Mouse (Mus musculus) embryonic facial prominence, embryonic 13.5 days (tissue): Measurements from ENCODE around the gene Bcas3. TPM values are rescaled to one million over a fixed set of nuclear protein-coding genes. Genes with fewer than 3 reads are reported as not detected.

Experiments used
- ATAC-seq: fragments of 200-750 bp; cut with Nextera tagmentation; 2 replicates; pipeline ENCODE4 v1.8.0; 2017; ENCODE audit warnings: low read depth; ENCODE audit not compliant: insufficient number of reproducible peaks, insufficient read depth, low FRiP score, low TSS enrichment
- H3K27ac ChIP-seq: fragments of 300-500 bp; sonication (generic); 2 replicates; pipeline ENCODE4 v1.5.1; 2015; ENCODE audit warnings: moderate library complexity, mild to moderate bottlenecking, inconsistent platforms
- H3K27me3 ChIP-seq: fragments of 300-500 bp; sonication (generic); 2 replicates; pipeline ENCODE4 v1.6.1; 2015; ENCODE audit warnings: mild to moderate bottlenecking, inconsistent platforms
- H3K36me3 ChIP-seq: fragments of 300-500 bp; sonication (generic); 2 replicates; pipeline ENCODE4 v1.6.1; 2015; ENCODE audit warnings: mild to moderate bottlenecking, inconsistent platforms
- H3K4me1 ChIP-seq: fragments of 300-500 bp; sonication (generic); 2 replicates; pipeline ENCODE4 v1.6.1; 2015; ENCODE audit warnings: inconsistent platforms
- H3K4me2 ChIP-seq: fragments of 300-500 bp; sonication (generic); 2 replicates; pipeline ENCODE4 v1.6.1; 2015; ENCODE audit warnings: moderate library complexity, mild to moderate bottlenecking, inconsistent platforms
- H3K4me3 ChIP-seq: fragments of 300-500 bp; sonication (generic); 2 replicates; pipeline ENCODE4 v1.5.1; 2015; ENCODE audit warnings: mild to moderate bottlenecking, inconsistent platforms
- H3K9ac ChIP-seq: fragments of 300-500 bp; sonication (generic); 2 replicates; pipeline ENCODE4 v1.6.1; 2015; ENCODE audit warnings: mild to moderate bottlenecking, inconsistent platforms
- H3K9me3 ChIP-seq: fragments of 300-500 bp; sonication (generic); 2 replicates; pipeline ENCODE4 v1.6.1; 2016; ENCODE audit warnings: inconsistent platforms
- WGBS: fragments of 180-500 bp; shearing (Covaris S2); methylation state at CpG from one replicate; pipeline ENCODE4 v1.1.7; 2015; ENCODE audit warnings: mixed read lengths; 5-methylcytosine and 5-hydroxymethylcytosine counted together
- polyA plus RNA-seq: library from polyadenylated mRNA; unstranded; fragments of >200 nt; fragmentation: Nextera tagmentation; extraction: Ambion mirVana; gene quantifications from 2 replicates; pipeline ENCODE4 v1.2.1, GENCODE M21; 2015

Gene Bcas3
- polyA plus RNA-seq, 1 experiment from 2014 or later, result 33.1 TPM

GRCm38 (mm10) chr11:85628303-85629063, 275.5 kb downstream of the Bcas3 start:
- Histone ChIP-seq H3K9ac (0 out of 2 replicates have a peak overlapping the region, but pooled peaks have one; percentile 28), H3K4me2 (peak overlapping the region; percentile 26), H3K36me3 (no peaks in the 10 kb centered on the region), H3K4me1 (peaks cover 69% of the 10 kb centered on the region), H3K9me3 (no peaks in the 10 kb centered on the region), H3K27me3 (no peaks in the 10 kb centered on the region), H3K4me3 (0 out of 2 replicates have a peak overlapping the region, but pooled peaks have one; percentile 12), H3K27ac (peak overlapping the region; percentile 65; the same call in 1 of the 2 replicates)
- 24% methylated on average over 13 of the region's 13 CpGs for WGBS
- ATAC-seq, result no peak

- Histone ChIP-seq H3K4me1 (peaks cover 52% of the 10 kb centered on the region), H3K9me3 (no peaks in the 10 kb centered on the region), H3K27ac (0 out of 2 replicates have a peak overlapping the region, but pooled peaks have one; percentile 18), H3K4me2 (0 out of 2 replicates have a peak overlapping the region, but pooled peaks have one; percentile 12), H3K9ac (no peak overlapping the region), H3K27me3 (no peaks in the 10 kb centered on the region), H3K4me3 (no peak overlapping the region), H3K36me3 (no peaks in the 10 kb centered on the region)
- ATAC-seq, result peak; percentile 56; the same call in 1 of the 2 replicates
- WGBS, result 13% methylated on average over 2 of the region's 2 CpGs
Measured at GRCm38 (mm10) chr11:85632568-85632981, 279.6 kb downstream of the Bcas3 start.

- Histone ChIP-seq H3K4me2 (peak overlapping the region; percentile 48), H3K27me3 (no peaks in the 10 kb centered on the region), H3K4me3 (0 out of 2 replicates have a peak overlapping the region, but pooled peaks have one; percentile 1), H3K27ac (peak overlapping the region; percentile 78; the same call in 1 of the 2 replicates), H3K9ac (no peak overlapping the region), H3K4me1 (peaks cover 52% of the 10 kb centered on the region), H3K36me3 (no peaks in the 10 kb centered on the region), H3K9me3 (no peaks in the 10 kb centered on the region)
- no peak for ATAC-seq
- WGBS, result 17% methylated on average over 12 of the region's 12 CpGs
Measured at GRCm38 (mm10) chr11:85638696-85639495, 285.9 kb downstream of the Bcas3 start.

- no peaks in the 10 kb centered on the region for H3K36me3 ChIP-seq
- peak overlapping the region; percentile 55 for H3K4me2 ChIP-seq
- no peaks in the 10 kb centered on the region for H3K9me3 ChIP-seq
- H3K9ac ChIP-seq, result peak overlapping the region; percentile 60
- ATAC-seq, result peak; percentile 62; the same call in 1 of the 2 replicates
- 14% methylated on average over 5 of the region's 5 CpGs for WGBS
- H3K27ac ChIP-seq, result peak overlapping the region; percentile 87
- H3K4me3 ChIP-seq, result peak overlapping the region; percentile 32
- peaks cover 69% of the 10 kb centered on the region for H3K4me1 ChIP-seq
- H3K27me3 ChIP-seq, result no peaks in the 10 kb centered on the region
Measured at GRCm38 (mm10) chr11:85640659-85641058, 287.7 kb downstream of the Bcas3 start.

- WGBS, result 30% methylated on average over 4 of the region's 4 CpGs
- 0 out of 2 replicates have a peak overlapping the region, but pooled peaks have one; percentile 38 for H3K9ac ChIP-seq
- no peaks in the 10 kb centered on the region for H3K27me3 ChIP-seq
- peaks cover 74% of the 10 kb centered on the region for H3K4me1 ChIP-seq
- no peak for ATAC-seq
- H3K4me2 ChIP-seq, result peak overlapping the region; percentile 55
- peak overlapping the region; percentile 87 for H3K27ac ChIP-seq
- no peaks in the 10 kb centered on the region for H3K9me3 ChIP-seq
- H3K4me3 ChIP-seq, result no peak overlapping the region
- H3K36me3 ChIP-seq, result no peaks in the 10 kb centered on the region
Measured at GRCm38 (mm10) chr11:85641486-85641885, 288.5 kb downstream of the Bcas3 start.

GRCm38 (mm10) chr11:85642591-85642990, 289.6 kb downstream of the Bcas3 start:
- peak overlapping the region; percentile 87 for H3K27ac ChIP-seq
- peaks cover 69% of the 10 kb centered on the region for H3K4me1 ChIP-seq

GRCm38 (mm10) chr11:85643025-85643424, 290.1 kb downstream of the Bcas3 start:
- no peak for ATAC-seq

More at GRCm38 (mm10) chr11:85642591-85642990, 289.6 kb downstream of the Bcas3 start:
- H3K4me2 ChIP-seq, result peak overlapping the region; percentile 55
- H3K27me3 ChIP-seq, result no peaks in the 10 kb centered on the region
- ATAC-seq, result no peak
- H3K4me3 ChIP-seq, result 0 out of 2 replicates have a peak overlapping the region, but pooled peaks have one; percentile 7
- H3K9ac ChIP-seq, result 0 out of 2 replicates have a peak overlapping the region, but pooled peaks have one; percentile 49
- H3K36me3 ChIP-seq, result no peaks in the 10 kb centered on the region
- 38% methylated on average over 6 of the region's 6 CpGs for WGBS
- H3K9me3 ChIP-seq, result no peaks in the 10 kb centered on the region

DNA sequence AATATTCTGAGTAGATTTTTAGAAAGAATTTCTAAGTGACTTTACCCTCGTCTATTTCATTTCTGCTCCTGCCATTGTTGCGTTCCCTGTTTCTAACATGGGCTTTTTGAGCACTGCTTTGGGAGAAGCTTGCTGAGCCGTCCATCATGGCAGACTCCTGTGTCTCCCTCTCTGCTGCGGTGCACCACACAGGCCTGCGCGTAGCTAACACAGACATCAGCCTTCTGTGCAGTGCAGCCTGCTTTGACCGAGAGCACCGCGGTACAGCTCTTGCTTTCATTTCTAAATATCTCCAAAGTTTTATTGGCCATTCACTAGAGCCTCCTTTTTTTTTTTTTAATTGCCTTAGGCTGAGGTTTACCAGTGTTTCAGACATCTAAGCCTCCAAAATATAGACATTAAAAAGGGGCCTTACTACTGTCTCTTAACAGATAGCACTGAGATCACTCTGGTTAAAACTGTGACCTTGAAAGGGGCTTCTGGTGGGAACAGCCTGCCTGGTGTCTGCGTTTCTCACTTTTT, 290.6 kb downstream of the Bcas3 start:
- Histone ChIP-seq H3K4me2 (peak overlapping the region; percentile 46), H3K27me3 (no peaks in the 10 kb centered on the region), H3K4me3 (peak overlapping the region; percentile 6; the same call in 1 of the 2 replicates), H3K36me3 (no peaks in the 10 kb centered on the region), H3K9ac (peak overlapping the region; percentile 58; the same call in 1 of the 2 replicates), H3K4me1 (peaks cover 60% of the 10 kb centered on the region), H3K27ac (peak overlapping the region; percentile 72), H3K9me3 (no peaks in the 10 kb centered on the region)
- 32% methylated on average over 10 of the region's 10 CpGs for WGBS
- ATAC-seq, result no peak

More at GRCm38 (mm10) chr11:85643025-85643424, 290.1 kb downstream of the Bcas3 start:
- H3K36me3 ChIP-seq, result no peaks in the 10 kb centered on the region
- peak overlapping the region; percentile 55 for H3K4me2 ChIP-seq
- H3K27me3 ChIP-seq, result no peaks in the 10 kb centered on the region
- H3K4me1 ChIP-seq, result peaks cover 65% of the 10 kb centered on the region
- 0 out of 2 replicates have a peak overlapping the region, but pooled peaks have one; percentile 7 for H3K4me3 ChIP-seq
- no peaks in the 10 kb centered on the region for H3K9me3 ChIP-seq
- H3K27ac ChIP-seq, result peak overlapping the region; percentile 87
- 0 out of 2 replicates have a peak overlapping the region, but pooled peaks have one; percentile 49 for H3K9ac ChIP-seq
- WGBS, result 62% methylated on average over 4 of the region's 4 CpGs

GRCm38 (mm10) chr11:85644027-85644747, 291.2 kb downstream of the Bcas3 start:
- Histone ChIP-seq H3K9ac (peak overlapping the region; percentile 58), H3K4me2 (peak overlapping the region; percentile 46), H3K4me3 (0 out of 2 replicates have a peak overlapping the region, but pooled peaks have one; percentile 6), H3K27ac (peak overlapping the region; percentile 72), H3K27me3 (no peaks in the 10 kb centered on the region), H3K9me3 (no peaks in the 10 kb centered on the region), H3K36me3 (no peaks in the 10 kb centered on the region), H3K4me1 (peaks cover 58% of the 10 kb centered on the region)
- no peak for ATAC-seq
- 37% methylated on average over 12 of the region's 12 CpGs for WGBS

DNA sequence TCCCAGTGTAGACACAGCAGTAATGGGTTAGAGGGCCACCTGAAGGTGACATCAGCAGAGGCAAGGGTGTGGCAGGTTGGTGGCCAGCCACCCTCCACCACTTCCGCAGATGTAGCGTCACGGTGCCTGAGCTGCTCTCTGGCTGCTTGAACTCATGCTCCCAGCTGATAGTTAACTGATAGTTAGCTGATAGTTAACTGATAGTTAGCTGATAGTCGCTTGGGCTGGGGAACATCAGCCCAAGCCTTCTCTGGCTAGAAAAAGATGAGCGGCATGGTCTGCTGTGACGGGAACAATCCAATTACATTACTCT, 291.7 kb downstream of the Bcas3 start:
- H3K36me3 ChIP-seq, result no peaks in the 10 kb centered on the region
- peaks cover 54% of the 10 kb centered on the region for H3K4me1 ChIP-seq
- no peak overlapping the region for H3K4me3 ChIP-seq
- WGBS, result 61% methylated on average over 6 of the region's 6 CpGs
- peak overlapping the region; percentile 72 for H3K27ac ChIP-seq
- no peaks in the 10 kb centered on the region for H3K27me3 ChIP-seq
- peak overlapping the region; percentile 46 for H3K4me2 ChIP-seq
- peak overlapping the region; percentile 51 for H3K9ac ChIP-seq
- no peak for ATAC-seq
- H3K9me3 ChIP-seq, result no peaks in the 10 kb centered on the region
